Mouse (Mus musculus): ENCODE measurements around the gene Fancd2. TPM values are rescaled to one million over a fixed set of nuclear protein-coding genes. Genes with fewer than 3 reads are reported as not detected.

Gene Fancd2
- total RNA-seq (2014; rRNA removed) (3.8 and 4.5 TPM in 2 replicates), polyA plus RNA-seq (2015; fragmentation: Nextera tagmentation; extraction: Ambion mirVana) (2.1 and 2.7 TPM in 2 replicates)

DNA sequence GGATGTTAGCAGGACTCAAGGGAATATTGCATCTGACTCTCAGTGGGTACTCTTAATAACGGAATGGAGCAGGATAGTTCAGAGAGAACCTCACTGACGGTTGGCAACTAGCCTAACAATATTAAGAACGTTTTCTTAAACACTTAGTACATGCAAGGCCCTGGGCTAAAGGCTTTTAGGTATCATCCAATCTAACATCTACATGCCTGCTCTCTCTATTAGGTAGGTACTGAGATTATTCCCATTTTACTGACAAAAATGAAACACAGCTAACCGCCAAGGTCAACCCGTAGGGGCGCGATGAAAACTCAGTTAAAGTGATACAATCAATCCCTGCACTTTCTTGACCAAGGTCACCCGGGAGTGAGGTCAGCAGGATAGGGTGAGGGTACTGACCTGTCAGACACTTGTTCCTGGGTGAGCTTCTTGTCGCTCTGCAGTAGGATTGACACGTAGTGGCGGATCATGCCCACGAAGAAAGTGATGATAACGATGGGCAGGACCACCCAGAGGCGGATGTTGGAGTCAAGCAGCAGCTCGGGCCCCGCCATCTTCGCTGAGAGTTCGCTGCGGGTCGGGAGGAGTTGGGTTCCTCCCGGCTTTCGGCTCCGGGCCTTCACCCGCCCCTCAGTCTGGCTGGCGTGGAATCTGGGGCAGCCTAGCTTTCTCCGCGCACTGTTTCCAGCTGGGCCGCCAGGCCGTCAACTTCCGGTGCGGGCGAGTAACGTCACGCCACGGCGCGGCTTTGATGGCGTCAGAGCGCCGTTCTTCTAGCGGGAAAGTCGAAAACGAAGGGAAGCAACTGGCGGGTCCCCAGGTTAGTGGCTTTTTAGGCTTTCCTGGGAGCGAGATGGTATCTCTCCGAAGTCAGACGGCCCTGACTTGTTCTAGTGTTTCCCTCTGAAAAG is at the start of gene Fancd2, which contains the start of gene Emc3:
TSS of gene Fancd2 (plus strand) at position 751 of the 908 bp plus-strand sequence.
TSS of gene Emc3 (minus strand) at position 721 of the 908 bp plus-strand sequence.
- Histone ChIP-seq H3K27me3 (ENCODE audit: insufficient read depth, low read length) (no peaks in the 10 kb centered on the region), H3K4me1 (ENCODE audit: insufficient read depth, low read length) (peaks cover 5% of the 10 kb centered on the region), H3K9ac (replicated peaks; ENCODE audit: low read length) (peak within 1 kb of the TSS; percentile 79), H3K4me3 (ENCODE audit: low read length) (peak within 1 kb of the TSS; percentile 91), H3K36me3 (ENCODE audit: insufficient read depth, low read length) (no peaks in the 10 kb centered on the region), H3K27ac (peak within 1 kb of the TSS; percentile 80), H3K4me2 (ENCODE audit: low read depth, low read length) (peak within 1 kb of the TSS; percentile 77), H3K9me3 (ENCODE audit: low read length) (no peaks in the 10 kb centered on the region)
- TF ChIP-seq CTCF (IDR thresholded peaks at IDR 0.05; ENCODE audit: low read depth), result peak; percentile 18; the same call in 1 of the 2 replicates
- under 1% methylated on average over 47 of the region's 47 CpGs for WGBS
- DNase-seq (ENCODE audit: low spot score), result peak; percentile 94
- ATAC-seq, result peak; percentile 96

DNA sequence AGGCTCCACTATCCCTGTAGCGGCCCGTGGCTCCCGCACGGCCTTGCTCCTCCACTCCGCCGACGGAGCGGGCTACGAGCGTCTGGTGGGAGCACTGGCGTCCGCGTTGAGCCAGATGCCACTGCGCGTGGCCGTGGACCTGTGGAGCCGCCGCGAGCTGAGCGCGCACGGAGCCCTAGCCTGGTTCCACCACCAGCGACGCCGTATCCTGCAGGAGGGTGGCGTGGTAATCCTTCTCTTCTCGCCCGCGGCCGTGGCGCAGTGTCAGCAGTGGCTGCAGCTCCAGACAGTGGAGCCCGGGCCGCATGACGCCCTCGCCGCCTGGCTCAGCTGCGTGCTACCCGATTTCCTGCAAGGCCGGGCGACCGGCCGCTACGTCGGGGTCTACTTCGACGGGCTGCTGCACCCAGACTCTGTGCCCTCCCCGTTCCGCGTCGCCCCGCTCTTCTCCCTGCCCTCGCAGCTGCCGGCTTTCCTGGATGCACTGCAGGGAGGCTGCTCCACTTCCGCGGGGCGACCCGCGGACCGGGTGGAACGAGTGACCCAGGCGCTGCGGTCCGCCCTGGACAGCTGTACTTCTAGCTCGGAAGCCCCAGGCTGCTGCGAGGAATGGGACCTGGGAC is 48.9 kb upstream of the Fancd2 start:
- Histone ChIP-seq H3K27ac (peak overlapping the region; percentile 96), H3K27me3 (ENCODE audit: insufficient read depth, low read length) (no peaks in the 10 kb centered on the region), H3K4me1 (ENCODE audit: insufficient read depth, low read length) (peaks cover 14% of the 10 kb centered on the region), H3K36me3 (ENCODE audit: insufficient read depth, low read length) (no peaks in the 10 kb centered on the region; the same call in 1 of the 2 replicates), H3K9ac (replicated peaks; ENCODE audit: low read length) (peak overlapping the region; percentile 75), H3K4me2 (ENCODE audit: low read depth, low read length) (peak overlapping the region; percentile 84), H3K4me3 (ENCODE audit: low read length) (peak overlapping the region; percentile 53), H3K9me3 (ENCODE audit: low read length) (no peaks in the 10 kb centered on the region)
- peak; percentile 61 for DNase-seq (ENCODE audit: low spot score)
- WGBS, result 1% methylated on average over 64 of the region's 65 CpGs
- peak; percentile 55 for ATAC-seq
- no peak for TF ChIP-seq CTCF (IDR thresholded peaks at IDR 0.05; ENCODE audit: low read depth)

DNA sequence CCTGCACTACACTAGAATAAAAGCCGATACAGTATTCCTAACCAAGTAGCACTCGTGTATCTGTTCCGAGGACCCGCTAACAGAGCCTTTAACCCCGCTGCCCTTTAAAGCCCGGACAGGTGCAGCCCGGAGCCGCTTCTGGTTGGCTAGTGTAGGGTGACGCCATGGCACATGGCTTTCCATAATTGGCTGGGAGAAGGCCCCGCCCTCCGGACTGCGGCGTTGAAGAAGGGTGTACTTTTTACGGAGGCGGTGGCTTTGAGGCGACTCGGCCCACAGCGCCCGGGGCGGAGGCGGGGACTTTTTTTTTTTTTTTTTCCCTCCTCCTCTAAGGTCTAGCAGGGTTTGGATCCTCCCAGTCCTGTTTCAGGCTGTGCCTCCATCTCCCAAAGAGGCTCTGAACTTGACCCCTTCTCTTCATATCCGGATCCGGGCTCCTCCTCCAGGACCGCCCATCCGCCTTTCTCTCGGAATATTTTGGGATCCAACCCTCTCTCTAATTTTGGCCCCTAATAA is 48.3 kb upstream of the Fancd2 start, which contains the start of gene Creld1:
TSS of gene Creld1 (plus strand) at position 198 of the 516 bp plus-strand sequence.
- peak; percentile 96 for ATAC-seq
- H3K9me3 ChIP-seq (ENCODE audit: low read length), result no peaks in the 10 kb centered on the region
- H3K4me2 ChIP-seq (ENCODE audit: low read depth, low read length), result peak within 1 kb of the TSS; percentile 84
- H3K9ac ChIP-seq (replicated peaks; ENCODE audit: low read length), result peak within 1 kb of the TSS; percentile 75
- peaks cover 14% of the 10 kb centered on the region for H3K4me1 ChIP-seq (ENCODE audit: insufficient read depth, low read length)
- 0% methylated on average over 26 of the region's 26 CpGs for WGBS
- TF ChIP-seq CTCF (IDR thresholded peaks at IDR 0.05; ENCODE audit: low read depth), result no peak
- peak within 1 kb of the TSS; percentile 96 for H3K27ac ChIP-seq
- peak; percentile 96 for DNase-seq (ENCODE audit: low spot score)
- H3K4me3 ChIP-seq (ENCODE audit: low read length), result peak within 1 kb of the TSS; percentile 53
- H3K36me3 ChIP-seq (ENCODE audit: insufficient read depth, low read length), result peaks cover under 1% of the 10 kb centered on the region; the same call in 1 of the 2 replicates
- H3K27me3 ChIP-seq (ENCODE audit: insufficient read depth, low read length), result no peaks in the 10 kb centered on the region

DNA sequence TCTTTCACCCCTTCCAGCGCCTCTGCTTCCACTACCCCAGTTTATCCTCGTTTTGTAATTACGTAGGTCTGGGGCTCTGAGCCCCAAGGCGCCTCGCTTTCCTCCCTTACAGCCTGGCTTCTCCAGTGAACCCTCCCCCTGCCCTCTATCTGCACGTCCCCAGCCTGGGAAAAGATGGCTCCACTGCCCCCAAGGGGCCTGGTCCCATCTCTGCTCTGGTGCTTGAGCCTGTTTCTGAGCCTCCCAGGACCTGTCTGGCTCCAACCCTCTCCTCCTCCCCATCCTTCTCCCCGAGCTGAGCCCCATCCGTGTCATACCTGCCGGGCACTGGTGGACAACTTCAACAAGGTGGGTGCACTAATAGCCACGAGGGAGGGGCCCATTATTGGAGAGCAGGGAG is 47.8 kb upstream of the Fancd2 start:
- H3K9me3 ChIP-seq (ENCODE audit: low read length), result no peaks in the 10 kb centered on the region
- WGBS, result 7% methylated on average over 10 of the region's 10 CpGs
- H3K4me1 ChIP-seq (ENCODE audit: insufficient read depth, low read length), result peaks cover 14% of the 10 kb centered on the region
- H3K4me2 ChIP-seq (ENCODE audit: low read depth, low read length), result peak overlapping the region; percentile 84
- peak; percentile 26; the same call in 1 of the 2 replicates for TF ChIP-seq CTCF (IDR thresholded peaks at IDR 0.05; ENCODE audit: low read depth)
- H3K4me3 ChIP-seq (ENCODE audit: low read length), result peak overlapping the region; percentile 53
- peak overlapping the region; percentile 75 for H3K9ac ChIP-seq (replicated peaks; ENCODE audit: low read length)
- H3K27ac ChIP-seq, result peak overlapping the region; percentile 96
- H3K27me3 ChIP-seq (ENCODE audit: insufficient read depth, low read length), result no peaks in the 10 kb centered on the region
- H3K36me3 ChIP-seq (ENCODE audit: insufficient read depth, low read length), result peaks cover 6% of the 10 kb centered on the region; the same call in 1 of the 2 replicates
- ATAC-seq, result peak; percentile 28
- peak; percentile 60 for DNase-seq (ENCODE audit: low spot score)

DNA sequence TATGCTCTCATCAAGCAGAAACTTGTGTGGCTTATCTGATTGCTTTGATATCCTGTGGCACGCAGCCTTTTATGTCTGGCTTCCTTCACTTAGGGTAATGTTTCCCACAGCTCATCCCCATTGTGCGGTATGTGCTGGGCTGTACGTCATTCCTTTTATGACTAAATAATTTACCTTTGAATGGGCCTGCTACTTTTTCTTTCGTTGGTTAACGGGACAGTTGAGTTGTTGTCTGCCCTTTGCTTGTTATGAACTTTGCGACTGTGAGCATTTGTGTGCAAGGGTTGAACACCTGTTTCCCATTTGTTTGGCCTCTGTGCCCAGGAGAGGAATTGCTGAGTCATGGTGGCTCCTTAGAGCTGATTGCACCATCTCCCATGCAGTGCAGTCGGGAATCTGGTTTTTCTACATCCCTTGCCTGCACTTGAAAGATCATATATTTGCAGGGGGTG is 44.3 kb upstream of the Fancd2 start:
- WGBS, result 57% methylated on average over 7 of the region's 7 CpGs
- Histone ChIP-seq H3K4me3 (ENCODE audit: low read length) (no peak overlapping the region), H3K9ac (replicated peaks; ENCODE audit: low read length) (no peak overlapping the region), H3K9me3 (ENCODE audit: low read length) (no peaks in the 10 kb centered on the region), H3K4me2 (ENCODE audit: low read depth, low read length) (no peak overlapping the region), H3K27me3 (ENCODE audit: insufficient read depth, low read length) (no peaks in the 10 kb centered on the region), H3K4me1 (ENCODE audit: insufficient read depth, low read length) (peaks cover 14% of the 10 kb centered on the region), H3K27ac (no peak overlapping the region), H3K36me3 (ENCODE audit: insufficient read depth, low read length) (peaks cover 25% of the 10 kb centered on the region; the same call in 1 of the 2 replicates)
- ATAC-seq, result no peak
- TF ChIP-seq CTCF (IDR thresholded peaks at IDR 0.05; ENCODE audit: low read depth), result no peak
- no peak for DNase-seq (ENCODE audit: low spot score)

DNA sequence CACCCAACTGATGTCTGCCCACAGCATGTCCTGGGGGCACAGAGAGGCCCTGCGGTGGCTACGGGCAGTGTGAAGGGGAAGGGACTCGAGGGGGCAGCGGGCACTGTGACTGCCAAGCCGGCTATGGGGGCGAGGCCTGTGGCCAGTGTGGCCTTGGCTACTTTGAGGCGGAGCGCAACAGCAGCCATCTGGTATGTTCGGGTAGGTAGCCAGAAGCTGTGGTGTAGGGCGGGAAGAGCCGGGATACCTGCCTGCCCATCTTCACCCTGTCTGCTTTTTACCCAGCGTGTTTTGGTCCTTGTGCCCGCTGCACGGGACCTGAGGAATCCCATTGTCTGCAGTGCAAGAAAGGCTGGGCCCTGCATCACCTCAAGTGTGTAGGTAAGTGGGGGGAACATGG is 42.1 kb upstream of the Fancd2 start:
- TF ChIP-seq CTCF (IDR thresholded peaks at IDR 0.05; ENCODE audit: low read depth), result no peak
- DNase-seq (ENCODE audit: low spot score) (no peak), ATAC-seq (no peak)
- Histone ChIP-seq H3K4me2 (ENCODE audit: low read depth, low read length) (no peak overlapping the region), H3K27ac (no peak overlapping the region), H3K27me3 (ENCODE audit: insufficient read depth, low read length) (no peaks in the 10 kb centered on the region), H3K9ac (replicated peaks; ENCODE audit: low read length) (no peak overlapping the region), H3K9me3 (ENCODE audit: low read length) (no peaks in the 10 kb centered on the region), H3K4me3 (ENCODE audit: low read length) (no peak overlapping the region), H3K36me3 (ENCODE audit: insufficient read depth, low read length) (peaks cover 27% of the 10 kb centered on the region; the same call in 1 of the 2 replicates), H3K4me1 (ENCODE audit: insufficient read depth, low read length) (0 out of 2 replicates have a peak, but pooled peaks cover 4% of the 10 kb centered on the region)
- 94% methylated on average over 14 of the region's 14 CpGs for WGBS

All from hindbrain, postnatal 0 days (tissue).